Mouse (Mus musculus): Measurements from ENCODE around the gene Olfr1354. TPM values are rescaled to one million over a fixed set of nuclear protein-coding genes. Genes with fewer than 3 reads are reported as not detected.

Gene Olfr1354
- polyA plus RNA-seq (2014; fragmentation: Illumina TruSeq; extraction: RNeasy Lipid Tissue Mini Kit (QIAGEN cat#74804); ENCODE audit: insufficient read depth, low read depth, low replicate concordance): not detected

DNA sequence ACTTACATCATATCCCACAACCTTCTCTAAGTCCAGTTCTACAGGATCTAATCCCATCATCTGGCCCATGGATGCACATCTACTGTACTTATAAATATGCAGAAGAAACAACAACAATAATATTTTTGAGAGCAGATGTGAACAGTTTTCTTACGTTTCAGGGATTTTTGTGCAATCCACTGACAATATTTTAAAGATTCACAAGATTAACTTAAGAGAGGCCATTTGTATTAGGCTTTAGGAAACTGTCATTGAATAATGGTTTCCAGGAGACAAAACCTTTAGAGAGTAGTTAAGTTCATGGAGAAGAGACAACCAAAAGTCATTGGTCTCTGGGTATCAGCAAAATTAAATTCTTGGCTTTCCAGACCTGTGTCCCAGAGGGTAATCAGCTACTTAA lies at the start of gene Olfr1354:
Gene Olfr1354 (plus strand): TSS at position 301 of the 400 bp plus-strand sequence.

GRCm38 (mm10) chr10:78875240-78875639 lies 37.7 kb upstream of the Olfr1354 start, which contains the start of gene Olfr1355:
Olfr1355 (plus strand) TSS chr10:78875540.

GRCm38 (mm10) chr10:78950336-78950735 lies 37.4 kb downstream of the Olfr1354 start, which contains the start of gene Olfr8:
Olfr8 (plus strand) TSS chr10:78950636.

GRCm38 (mm10) chr10:78963009-78963408 lies 50.0 kb downstream of the Olfr1354 start, which contains the start of gene Olfr1353:
Olfr1353 (plus strand) TSS chr10:78963309.

Other genes starting within 250 kb of the Olfr1354 start
- not detected for gene Casp14, start 194.9 kb upstream of the Olfr1354 start, polyA plus RNA-seq (2014; fragmentation: Illumina TruSeq; extraction: RNeasy Lipid Tissue Mini Kit (QIAGEN cat#74804); ENCODE audit: insufficient read depth, low read depth, low replicate concordance)
- gene Ccdc105, start 160.1 kb upstream of the Olfr1354 start, polyA plus RNA-seq (2014; fragmentation: Illumina TruSeq; extraction: RNeasy Lipid Tissue Mini Kit (QIAGEN cat#74804); ENCODE audit: insufficient read depth, low read depth, low replicate concordance): not detected
- 0.25 TPM for gene Slc1a6, start 132.7 kb upstream of the Olfr1354 start, polyA plus RNA-seq (2014; fragmentation: Illumina TruSeq; extraction: RNeasy Lipid Tissue Mini Kit (QIAGEN cat#74804); ENCODE audit: insufficient read depth, low read depth, low replicate concordance)
- not detected for gene Olfr1356, start 61.0 kb upstream of the Olfr1354 start, polyA plus RNA-seq (2014; fragmentation: Illumina TruSeq; extraction: RNeasy Lipid Tissue Mini Kit (QIAGEN cat#74804); ENCODE audit: insufficient read depth, low read depth, low replicate concordance)
- not detected for gene Olfr1355, start 37.6 kb upstream of the Olfr1354 start, polyA plus RNA-seq (2014; fragmentation: Illumina TruSeq; extraction: RNeasy Lipid Tissue Mini Kit (QIAGEN cat#74804); ENCODE audit: insufficient read depth, low read depth, low replicate concordance)
- not detected for gene Olfr8, start 37.5 kb downstream of the Olfr1354 start, polyA plus RNA-seq (2014; fragmentation: Illumina TruSeq; extraction: RNeasy Lipid Tissue Mini Kit (QIAGEN cat#74804); ENCODE audit: insufficient read depth, low read depth, low replicate concordance)
- gene Olfr1353, start 50.1 kb downstream of the Olfr1354 start, polyA plus RNA-seq (2014; fragmentation: Illumina TruSeq; extraction: RNeasy Lipid Tissue Mini Kit (QIAGEN cat#74804); ENCODE audit: insufficient read depth, low read depth, low replicate concordance): not detected
- gene Olfr1352, start 67.9 kb downstream of the Olfr1354 start, polyA plus RNA-seq (2014; fragmentation: Illumina TruSeq; extraction: RNeasy Lipid Tissue Mini Kit (QIAGEN cat#74804); ENCODE audit: insufficient read depth, low read depth, low replicate concordance): not detected
- not detected for gene Olfr1351, start 99.3 kb downstream of the Olfr1354 start, polyA plus RNA-seq (2014; fragmentation: Illumina TruSeq; extraction: RNeasy Lipid Tissue Mini Kit (QIAGEN cat#74804); ENCODE audit: insufficient read depth, low read depth, low replicate concordance)
- not detected for gene Olfr57, start 115.6 kb downstream of the Olfr1354 start, polyA plus RNA-seq (2014; fragmentation: Illumina TruSeq; extraction: RNeasy Lipid Tissue Mini Kit (QIAGEN cat#74804); ENCODE audit: insufficient read depth, low read depth, low replicate concordance)
- 8.4 TPM for gene 2610008E11Rik, start 184.4 kb downstream of the Olfr1354 start, polyA plus RNA-seq (2014; fragmentation: Illumina TruSeq; extraction: RNeasy Lipid Tissue Mini Kit (QIAGEN cat#74804); ENCODE audit: insufficient read depth, low read depth, low replicate concordance)
- gene Vmn2r80, start 235.6 kb downstream of the Olfr1354 start, polyA plus RNA-seq (2014; fragmentation: Illumina TruSeq; extraction: RNeasy Lipid Tissue Mini Kit (QIAGEN cat#74804); ENCODE audit: insufficient read depth, low read depth, low replicate concordance): not detected